Mouse (Mus musculus) bone marrow, adult 2 months (tissue): ENCODE data around the gene Nrxn1.

Experiments used
- CTCF ChIP-seq: fragments of 200-500 bp; IDR thresholded peaks from 2 replicates; pipeline ENCODE4 v1.5.1; 2011; ENCODE audit warnings: low read length, control low read depth; ENCODE audit not compliant: control insufficient read depth, insufficient read depth
- POLR2A ChIP-seq: fragments of 200-500 bp; IDR thresholded peaks from 2 replicates; pipeline ENCODE4 v1.6.1; 2011; ENCODE audit warnings: low read depth, mild to moderate bottlenecking, control low read depth, low read length, borderline replicate concordance; ENCODE audit not compliant: control insufficient read depth

DNA sequence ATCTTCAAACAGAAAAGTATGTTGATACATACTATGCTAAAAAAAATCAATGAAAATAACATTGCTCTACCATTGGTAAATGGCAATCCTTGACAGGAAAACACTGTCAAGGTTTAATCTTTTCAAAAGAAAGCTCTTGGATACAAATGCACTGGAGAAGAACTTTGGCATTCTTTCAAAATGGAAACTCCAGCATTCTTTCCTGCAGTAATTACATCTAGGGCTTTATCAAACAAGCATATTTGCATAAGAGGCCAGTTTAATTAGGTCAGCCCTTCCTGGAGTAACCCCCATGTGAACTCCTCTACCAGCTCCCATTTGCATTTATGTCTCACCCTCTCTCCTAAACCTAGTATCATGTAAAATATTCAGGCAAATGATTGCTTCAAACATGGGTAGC lies 696.5 kb downstream of the Nrxn1 start:
- TF ChIP-seq CTCF (no peak), POLR2A (no peak)
